Mouse (Mus musculus) thymus, postnatal 4 days (tissue): ENCODE data around the gene Wdr63.

ENCODE experiments used
- DNase-seq: peaks from one replicate; pipeline ENCODE4 v3.0.0; 2021

Gene Wdr63

DNA sequence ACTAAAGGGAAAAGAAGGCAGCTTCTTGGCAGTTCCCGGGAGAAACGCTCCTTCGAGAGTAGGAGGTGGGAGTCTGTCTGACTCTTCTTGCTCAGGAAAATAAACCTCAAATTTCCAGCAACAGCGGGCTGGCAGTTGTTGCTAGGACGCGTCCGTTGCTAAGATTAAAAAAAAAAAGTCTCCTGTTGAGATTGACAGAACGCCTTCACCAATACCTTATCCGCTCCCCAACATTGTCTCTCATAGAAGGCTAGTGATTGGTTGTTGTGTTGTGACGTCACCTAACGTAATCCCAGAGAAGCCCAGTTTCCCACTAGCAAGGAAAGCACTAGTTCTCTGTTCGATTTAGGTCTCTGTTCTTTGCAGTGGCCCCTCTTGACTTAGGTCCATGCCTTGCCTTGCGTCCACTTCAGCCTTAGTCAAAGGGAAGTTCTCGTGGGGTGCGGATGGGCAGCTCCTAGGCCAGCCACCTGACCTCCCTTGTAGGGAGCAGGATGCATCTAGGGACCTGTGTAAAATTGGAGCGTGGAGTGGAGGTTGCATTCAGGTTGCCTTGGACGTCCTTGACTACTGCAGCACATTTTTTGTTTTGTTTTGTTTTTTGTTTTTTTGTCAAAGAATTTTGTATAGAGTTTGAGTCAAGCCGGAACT, at the start of gene Wdr63:
TSS of gene Wdr63 (minus strand) at position 210 of the 651 bp plus-strand sequence.
- peak; percentile 54 for DNase-seq

DNA sequence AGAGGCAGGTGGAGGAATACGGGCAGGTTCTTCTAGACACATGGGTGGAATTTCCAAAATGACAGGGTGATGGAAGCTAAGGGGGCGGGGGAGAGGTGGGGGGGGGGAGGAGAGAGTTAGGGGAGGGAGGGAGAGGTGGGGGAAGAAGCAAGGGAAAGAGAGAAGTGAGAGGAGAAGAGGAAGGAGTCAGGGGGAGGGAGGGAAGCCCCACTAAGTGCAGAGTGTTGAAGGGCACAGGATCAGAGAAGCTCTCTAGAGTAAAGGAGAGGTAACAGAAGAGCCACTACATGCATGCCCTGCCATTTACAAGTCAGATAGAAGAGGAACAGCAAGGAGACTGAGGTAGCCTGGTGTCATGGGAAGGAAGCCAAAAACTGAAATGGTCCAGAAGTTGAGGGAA, 48.9 kb upstream of the Wdr63 start:
- DNase-seq: no peak

DNA sequence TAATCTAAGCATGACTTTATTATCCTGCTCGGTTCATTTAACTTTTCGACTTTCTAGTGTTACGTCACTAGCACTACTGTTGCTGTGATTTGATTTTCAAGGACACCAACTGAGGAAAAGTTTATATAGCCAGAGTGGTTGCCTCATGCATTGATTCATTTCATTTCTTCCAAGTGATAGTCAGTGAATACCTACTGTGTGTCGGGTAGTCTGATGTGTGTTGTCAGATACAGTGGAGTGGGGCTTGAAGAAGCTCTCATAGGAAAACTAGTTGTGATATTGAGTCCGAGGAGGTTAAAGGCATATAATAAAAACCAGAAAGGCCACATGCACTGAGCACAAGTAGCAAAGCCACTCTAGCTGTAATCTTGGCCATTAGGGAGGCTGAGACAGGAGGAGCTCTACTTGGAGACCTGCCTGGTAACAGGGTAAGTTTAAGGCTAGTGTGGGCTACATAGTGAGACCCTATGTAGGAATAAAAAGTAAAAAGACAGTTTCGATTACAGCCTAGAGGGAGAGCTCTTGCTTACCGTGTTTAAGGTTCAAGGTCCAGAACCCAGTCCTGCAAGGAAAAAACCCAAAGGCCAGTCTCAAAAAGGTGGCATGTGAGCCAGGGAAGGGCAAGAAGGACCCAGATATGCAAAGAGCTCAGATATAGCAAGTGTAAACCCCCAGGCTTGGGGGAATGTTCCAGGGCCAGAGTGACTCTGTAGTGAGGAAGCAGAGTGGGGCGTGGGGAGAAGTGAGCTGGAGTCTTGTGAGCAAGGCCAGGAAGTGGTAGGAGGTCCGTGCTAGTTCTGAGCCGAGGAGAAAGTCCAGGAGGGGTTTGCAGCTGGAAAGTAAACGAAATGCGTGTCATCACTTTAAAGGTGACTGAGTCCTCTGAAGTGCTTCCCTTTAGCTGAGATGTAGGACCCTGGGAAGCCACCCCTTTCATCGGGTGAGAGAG, 48.0 kb upstream of the Wdr63 start:
- peak; percentile 39 for DNase-seq

DNA sequence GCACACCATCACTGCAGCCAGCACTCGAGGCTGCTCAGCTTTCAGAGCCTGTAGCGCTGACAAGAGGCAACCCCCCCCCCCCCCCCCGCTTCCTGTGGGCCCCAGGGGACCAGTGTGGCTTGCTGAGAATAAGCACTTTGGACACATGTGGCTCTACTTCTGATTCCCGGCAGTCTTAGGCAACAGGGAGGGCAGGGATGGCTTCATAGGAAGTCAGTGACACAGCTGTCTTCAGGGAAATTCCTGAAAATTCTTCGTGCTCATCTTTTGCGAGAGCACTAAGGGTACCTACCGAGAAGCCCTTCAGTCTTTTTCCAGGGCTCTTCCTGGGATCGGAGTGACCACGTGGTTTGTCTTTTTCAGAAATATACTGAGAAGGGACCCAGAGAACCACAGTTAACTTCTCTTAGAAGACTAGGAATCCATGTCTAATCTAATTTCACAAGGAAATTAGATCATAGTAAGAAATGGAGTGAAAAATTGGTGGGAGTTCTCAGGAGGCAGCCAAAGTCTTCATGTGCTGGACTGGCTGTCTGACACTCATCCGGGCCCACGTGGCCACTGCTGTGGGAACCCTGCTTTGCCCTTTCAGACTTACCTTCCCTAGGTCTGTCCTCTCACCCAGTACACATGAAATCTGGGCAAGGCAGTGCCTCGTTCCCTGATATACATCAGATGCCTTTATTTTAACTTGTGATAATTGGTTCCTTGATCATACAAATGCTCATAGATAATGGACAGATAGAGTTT, 46.1 kb upstream of the Wdr63 start:
- no peak for DNase-seq

DNA sequence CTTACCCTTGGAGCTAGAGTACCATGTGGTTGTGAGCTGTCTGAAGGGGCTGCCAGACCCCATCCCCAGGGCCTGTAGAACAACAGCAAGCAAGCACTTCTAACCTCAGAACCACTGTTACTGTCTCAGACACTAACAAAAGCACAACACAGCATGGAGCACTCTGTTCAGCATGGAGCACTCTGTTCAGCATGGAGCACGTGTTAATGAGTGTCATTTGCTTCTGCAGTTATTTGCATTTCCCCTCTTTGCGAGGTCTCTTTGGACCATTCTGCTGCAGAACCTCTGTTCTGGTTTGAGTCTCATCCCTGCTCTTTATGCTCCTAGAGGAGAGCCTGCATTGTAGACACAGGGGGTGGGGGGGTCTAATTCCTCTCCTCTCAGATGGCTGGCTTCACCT, 45.0 kb upstream of the Wdr63 start:
- DNase-seq: no peak

DNA sequence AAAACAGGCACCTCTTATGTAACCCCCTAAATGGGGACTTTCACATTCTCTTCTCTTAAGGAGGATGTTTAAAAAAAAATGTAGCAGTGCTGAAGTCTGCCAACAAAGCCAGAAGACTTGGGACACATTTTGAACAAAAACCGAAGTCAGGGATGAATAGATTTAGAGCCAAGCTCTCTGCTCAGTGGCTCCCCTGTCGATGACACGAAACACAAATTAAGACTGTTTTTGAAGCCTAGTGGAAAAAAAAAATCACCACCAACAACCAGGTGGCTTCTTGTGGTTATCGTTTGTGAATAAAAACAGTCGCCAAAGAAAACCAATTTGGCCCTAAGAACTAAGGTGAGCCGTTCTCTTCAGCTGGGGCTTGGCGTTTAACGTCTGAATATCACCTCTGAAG, 44.4 kb upstream of the Wdr63 start:
- peak; percentile 53 for DNase-seq

DNA sequence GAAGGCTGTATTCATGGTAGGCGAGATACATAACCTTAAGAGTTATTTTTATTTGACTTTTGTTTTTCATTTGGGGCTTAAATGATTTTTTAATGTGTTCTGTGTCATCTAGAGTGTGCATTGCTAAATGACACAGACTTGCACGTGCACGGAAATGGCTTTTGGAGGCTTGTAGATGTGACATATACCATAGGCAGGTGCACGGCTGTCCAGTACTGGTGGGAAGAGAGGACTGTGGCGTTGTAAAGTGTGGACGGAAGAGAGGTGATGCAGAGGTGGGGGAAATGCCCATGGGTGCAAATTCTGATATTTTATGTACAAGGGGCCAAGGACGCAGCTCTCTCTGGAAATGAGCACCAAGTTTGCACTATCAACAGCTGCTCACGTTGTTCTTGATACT, 43.8 kb upstream of the Wdr63 start:
- no peak for DNase-seq

DNA sequence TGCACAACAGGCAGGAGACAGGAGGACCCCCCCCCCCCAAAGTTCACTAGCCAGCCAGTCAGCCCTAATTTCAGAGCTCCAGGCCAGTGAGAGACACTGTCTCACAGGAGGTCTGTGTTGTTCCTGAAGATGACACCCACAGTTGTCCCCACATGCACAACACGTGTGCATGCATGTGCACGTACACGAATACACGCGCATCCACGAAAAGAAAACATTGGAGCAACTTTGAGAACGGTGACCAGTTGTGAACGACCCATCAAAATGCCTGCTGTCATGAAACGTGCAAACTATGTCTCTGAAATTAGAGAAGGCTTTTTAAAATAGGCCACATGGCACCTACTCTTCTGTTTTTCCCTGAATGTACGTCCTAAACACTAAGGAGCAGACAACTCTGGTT, 43.4 kb upstream of the Wdr63 start:
- DNase-seq: no peak

DNA sequence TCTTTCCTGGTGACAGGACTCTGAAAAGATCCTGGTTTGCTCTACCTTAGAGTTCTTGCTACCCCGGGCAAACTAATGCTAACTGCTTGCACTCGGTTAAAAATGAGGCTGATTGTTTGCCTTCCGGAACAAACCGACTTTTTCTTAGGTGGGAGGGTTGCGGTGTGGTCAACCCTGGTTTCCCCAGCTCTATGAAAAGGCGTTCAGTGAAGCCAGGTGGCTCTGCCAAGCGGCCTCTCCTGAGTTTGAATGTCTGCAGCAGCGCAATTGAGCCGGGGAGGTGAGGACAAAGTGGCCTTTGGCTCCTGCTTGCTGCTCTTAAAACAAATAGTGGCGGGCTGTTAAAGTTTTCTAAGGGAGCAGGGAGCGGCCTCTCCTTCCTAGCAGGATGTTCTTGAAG, 42.6 kb upstream of the Wdr63 start:
- DNase-seq: peak; percentile 66

DNA sequence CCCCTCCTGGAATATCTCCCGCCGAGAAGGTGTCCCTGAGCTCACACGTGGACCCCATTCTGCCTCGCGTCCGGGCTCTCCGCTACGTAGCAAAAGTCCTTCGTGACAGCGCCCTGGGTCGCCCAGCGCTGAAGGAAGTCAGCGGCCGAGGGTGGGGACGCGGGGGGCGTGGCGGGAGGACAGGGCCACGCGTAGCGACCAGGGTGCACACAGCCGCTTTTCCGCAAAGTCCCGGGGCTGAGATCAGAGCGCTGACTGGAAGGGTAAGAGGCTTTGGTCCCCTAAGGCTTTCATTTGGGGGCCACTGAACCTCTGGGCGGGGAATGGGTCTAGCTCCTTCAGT, 42.1 kb upstream of the Wdr63 start:
- DNase-seq: peak; percentile 79

DNA sequence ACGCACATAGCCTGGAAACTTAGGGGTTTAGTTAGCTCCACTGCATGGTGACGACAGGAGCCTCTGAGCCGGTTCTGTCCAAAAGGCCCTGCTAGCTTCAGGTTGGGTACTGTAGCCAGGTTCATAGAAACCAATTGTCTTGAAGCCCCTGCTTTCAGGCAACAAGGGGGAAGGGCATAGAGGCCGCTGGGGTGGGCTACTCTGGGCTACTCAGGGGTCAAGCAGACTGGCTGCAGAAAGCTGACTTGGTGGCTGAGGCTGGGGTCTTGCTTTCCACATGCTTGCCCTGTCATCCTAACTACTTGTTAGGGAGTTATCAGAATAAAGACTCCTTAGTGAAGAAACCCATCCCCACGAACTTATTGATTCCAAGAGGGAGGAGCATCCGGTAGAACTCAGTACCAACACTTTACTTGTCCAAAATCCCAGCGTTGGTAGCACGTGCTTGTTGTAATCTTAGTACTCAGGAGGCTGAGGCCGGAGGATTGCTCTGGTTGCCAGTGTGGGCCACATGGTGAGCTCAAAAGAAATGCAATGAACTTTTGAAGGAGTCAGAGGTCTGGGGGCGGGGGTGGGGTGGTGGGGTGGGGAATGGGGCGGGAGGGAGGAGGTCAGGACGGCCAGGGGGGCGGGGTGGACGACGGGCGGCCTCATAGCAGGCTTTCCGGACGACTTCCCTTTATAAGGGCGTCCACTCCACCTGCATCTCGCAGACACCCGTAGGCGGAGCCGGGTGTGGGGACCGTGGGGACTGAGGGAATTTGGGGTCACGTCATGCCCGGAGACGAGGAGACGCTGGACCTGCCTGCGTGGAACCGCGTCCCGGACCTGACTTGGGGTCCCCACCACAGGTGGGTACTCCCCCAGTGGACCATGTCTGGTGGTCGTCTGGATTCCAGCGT, 41.5 kb upstream of the Wdr63 start, which contains the start of gene Mcoln2:
TSS of gene Mcoln2 (plus strand) at position 678 of the 902 bp plus-strand sequence.
- DNase-seq: peak; percentile 59

DNA sequence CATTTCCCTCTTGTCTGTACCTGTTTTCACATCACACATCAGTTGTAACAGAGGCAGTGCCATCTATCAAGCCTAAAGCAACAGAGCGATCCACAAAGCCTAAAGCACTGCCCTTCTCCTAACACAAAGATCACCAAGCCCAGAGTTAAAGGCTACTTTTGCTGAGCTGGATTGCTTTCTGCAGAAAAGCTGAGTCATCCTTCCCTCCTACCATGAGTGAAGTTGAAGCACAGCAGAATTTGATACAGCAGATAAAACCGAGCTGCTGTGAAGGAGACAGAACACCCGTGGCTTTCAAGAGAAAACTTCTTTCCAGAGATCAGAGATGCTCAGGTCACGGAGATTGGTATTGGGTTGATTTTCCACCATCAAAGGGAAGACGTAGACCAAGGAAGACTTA, 38.2 kb upstream of the Wdr63 start:
- DNase-seq: no peak

DNA sequence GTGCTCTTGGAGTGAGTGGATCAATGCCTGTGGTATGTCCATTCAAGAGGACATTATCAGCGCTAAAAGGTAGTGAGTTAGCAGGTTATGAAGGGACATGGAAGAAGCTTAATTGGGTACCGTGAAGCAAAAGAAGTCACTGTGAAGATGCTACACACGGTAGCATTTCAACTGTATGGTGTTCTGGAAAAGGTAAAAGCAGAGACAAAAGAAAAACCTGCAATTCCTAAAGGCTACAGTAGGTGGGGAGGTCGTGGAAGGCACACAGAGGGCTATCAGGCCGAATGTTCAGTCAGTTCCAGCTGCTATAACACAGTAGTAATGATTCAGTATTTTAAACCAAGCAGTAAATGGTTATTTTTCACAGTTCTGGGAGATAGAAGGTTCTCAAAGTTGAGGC, 37.6 kb upstream of the Wdr63 start:
- DNase-seq: no peak

DNA sequence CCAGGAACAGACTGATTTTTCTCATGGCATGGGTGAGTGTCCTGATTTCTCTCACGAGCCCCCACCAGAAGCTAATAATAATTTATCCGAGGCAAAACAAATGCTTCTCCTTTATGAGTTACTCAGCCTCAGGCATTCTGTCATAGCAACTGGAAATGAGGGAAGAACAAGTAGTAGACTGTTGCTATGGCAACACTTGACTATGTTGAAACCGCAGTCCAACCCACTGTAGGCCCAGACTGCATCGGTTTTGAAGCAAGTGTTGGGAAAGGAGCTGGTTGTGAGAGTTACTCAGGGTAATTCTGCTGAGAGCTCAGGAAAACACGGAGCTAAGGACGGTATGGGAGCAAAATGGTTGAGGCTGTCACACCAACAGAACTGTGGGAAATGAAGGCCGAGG, 34.6 kb upstream of the Wdr63 start:
- DNase-seq: no peak

DNA sequence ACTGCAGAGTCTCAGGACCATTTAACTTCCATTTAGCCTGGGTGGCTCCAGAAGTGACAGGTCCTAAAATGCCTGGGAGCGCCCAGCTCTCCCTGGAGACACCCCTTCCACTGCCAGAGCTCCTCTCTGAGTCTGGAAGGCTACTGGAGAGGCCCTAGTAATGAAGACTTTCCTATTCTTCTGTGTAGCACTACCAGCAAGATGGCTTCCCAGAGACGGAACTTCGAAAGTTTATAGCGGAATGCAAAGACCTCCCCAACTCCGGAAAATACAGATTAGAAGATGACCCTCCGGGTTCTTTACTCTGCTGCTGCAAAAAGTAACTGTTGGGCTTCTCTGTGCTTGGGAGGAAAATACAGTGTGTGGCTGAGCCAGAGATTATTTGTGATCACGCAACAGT, 32.3 kb upstream of the Wdr63 start:
- DNase-seq: no peak

DNA sequence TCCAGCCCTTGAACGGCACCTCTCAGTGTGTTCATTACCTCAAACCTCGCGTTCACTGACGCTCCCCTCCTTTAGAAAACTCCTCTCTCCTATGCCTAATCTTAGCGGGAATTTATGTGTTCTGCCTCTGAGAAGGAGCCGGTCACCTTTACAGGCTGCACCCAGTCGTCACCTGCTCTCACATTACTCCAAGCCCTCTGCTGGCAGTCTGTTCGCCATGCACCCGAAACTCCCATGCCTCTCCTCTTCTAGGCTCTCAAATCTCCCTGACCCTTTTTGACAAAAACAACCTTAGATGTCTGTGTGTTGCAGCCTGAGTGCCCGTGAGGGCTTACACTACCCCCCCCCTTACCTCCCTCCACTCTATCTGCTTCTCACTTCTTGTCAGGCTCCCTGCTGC, 28.5 kb upstream of the Wdr63 start:
- DNase-seq: peak; percentile 65

DNA sequence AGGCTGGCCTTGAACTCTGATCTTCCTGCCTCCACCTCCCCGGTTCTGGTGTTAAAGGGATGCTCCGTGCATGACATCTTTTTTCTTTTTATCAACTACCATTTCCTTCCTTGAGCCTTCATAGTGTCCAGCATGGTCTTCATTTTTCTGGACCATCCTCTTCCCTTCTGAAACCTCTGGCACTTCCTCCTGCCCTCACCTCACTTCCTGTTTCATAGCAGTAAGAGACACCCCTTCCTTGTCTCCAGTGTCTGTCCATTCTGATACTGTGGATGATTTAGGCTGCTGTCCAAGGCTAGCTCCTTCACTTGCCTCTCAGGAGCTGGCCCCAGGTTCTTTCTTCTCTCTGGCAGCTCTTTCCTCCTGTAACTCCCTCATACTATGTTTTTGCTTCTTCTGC, 27.5 kb upstream of the Wdr63 start:
- DNase-seq: no peak

DNA sequence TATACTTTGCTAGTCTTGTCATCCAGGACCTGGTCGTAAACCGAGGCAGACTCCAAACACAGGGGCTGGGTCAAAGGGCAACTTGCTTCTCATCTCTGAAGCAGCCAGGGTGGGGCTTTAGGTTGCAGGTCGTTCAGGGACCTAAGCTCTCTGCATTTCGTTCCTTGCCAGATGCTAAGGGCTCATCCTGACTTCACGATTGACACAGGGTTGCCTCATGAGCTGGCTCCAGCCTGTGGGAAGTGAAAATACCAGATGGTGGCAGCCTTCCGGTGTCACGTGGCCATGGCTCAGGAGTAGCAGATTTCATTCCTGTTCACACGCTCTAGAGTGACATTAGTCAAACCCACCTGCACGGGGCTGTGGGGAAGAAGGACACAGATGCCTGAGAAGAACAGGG, 26.9 kb upstream of the Wdr63 start:
- peak; percentile 36 for DNase-seq

DNA sequence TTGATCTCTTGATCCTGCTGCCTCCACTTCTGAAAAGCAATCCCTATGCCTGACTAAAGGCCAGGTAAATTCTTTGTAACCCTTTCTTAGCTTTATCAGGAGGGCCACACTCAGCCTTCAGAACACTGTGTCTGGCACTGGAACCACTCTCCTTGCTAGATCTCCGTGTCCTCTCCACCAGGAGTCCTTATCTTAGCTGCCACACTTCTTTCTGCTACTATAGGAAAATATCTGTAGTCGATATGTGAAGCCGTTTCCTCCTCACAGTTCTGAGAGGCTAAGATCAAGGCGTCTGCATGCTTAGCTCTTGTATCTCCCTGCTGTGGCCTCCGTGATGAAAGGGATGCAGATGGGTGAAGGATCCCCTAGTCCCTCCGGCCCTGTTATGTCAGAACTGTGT, 19.3 kb upstream of the Wdr63 start:
- no peak for DNase-seq

DNA sequence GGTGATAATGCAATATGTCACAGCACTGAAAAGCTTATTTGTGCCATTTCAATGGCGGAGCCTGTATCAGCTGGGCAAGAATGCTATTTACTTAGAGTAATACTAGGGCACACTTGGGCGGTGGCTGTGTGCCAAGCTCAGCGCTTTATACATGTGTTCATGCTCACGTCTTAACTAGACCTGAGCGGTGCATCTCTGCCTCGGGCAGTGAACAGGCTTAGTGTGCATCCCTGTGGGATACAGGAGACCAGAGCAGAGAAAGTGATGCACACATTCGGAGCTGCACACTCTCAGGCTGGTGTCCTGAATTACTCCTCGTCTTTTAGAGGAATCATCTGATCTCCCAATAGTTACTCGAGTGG, 15.5 kb upstream of the Wdr63 start:
- no peak for DNase-seq

DNA sequence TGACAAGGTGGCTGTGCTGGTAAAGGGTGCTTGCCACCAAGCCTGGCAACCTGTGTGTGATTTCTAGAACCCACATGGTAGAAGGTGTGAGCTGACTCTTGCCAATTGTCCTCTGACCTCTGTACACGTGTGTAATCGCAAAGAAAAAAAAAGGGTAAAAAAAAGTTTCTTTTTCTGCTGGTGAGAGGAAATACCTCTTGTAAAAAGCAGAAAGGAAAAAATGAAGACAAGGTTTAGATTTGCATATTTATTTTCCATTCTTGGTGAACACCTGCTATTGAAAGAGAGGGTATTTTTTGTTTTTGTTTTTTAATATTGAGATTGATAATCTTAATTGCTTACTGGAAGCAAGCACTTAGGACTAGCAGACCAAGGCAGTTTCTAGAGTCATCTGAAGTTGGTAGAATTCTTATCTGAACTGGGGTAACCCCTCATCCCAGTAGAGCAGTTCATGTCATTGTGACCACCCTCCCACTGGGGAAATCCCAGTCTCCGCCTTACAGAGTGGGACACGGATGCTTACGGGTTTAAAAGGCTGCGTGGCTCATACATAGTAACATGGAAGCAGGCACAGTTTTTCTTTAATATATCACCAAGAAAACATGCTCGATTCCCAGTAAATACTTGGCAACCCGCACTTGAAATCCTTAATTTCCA, 15.0 kb upstream of the Wdr63 start:
- no peak for DNase-seq

DNA sequence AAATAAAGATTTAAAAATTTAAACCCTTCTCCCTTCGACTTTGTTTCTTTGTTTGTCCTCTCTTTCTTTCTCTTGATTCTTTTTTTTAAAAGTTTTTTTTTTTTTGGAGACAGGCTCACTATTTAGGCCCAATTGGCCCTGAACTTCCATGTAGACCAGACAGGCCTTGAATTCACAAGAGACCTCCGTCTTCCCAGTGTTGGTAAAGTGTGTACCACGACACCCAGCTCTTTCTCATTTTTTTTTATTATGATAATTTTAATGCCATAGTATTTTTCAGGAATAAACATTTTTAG, 14.1 kb upstream of the Wdr63 start:
- no peak for DNase-seq
